Mouse (Mus musculus) hindbrain, embryonic 11.5 days (tissue): ENCODE measurements around the gene Npdc1. TPM values are rescaled to one million over a fixed set of nuclear protein-coding genes. Genes with fewer than 3 reads are reported as not detected.
A peak's percentile ranks its signal among the peaks of the same experiment; 100 is the strongest.

Source experiments
- ATAC-seq: fragments of 200-750 bp; cut with Nextera tagmentation; 2 replicates; pipeline ENCODE4 v1.8.0; 2017; ENCODE audit warnings: mild to moderate bottlenecking, moderate TSS enrichment, moderate library complexity; ENCODE audit not compliant: low FRiP score
- DNase-seq: peaks from one replicate; pipeline ENCODE4 v3.0.0-alpha.2; 2015; ENCODE audit warnings: low spot score
- H3K27ac ChIP-seq: fragments of 300-500 bp; sonication (generic); 2 replicates; pipeline ENCODE4 v1.5.1; 2014; ENCODE audit warnings: mild to moderate bottlenecking, low read depth, low read length
- H3K27me3 ChIP-seq: fragments of 300-500 bp; sonication (generic); 2 replicates; pipeline ENCODE4 v1.6.1; 2014; ENCODE audit warnings: mild to moderate bottlenecking, low read length, moderate library complexity, mixed read lengths; ENCODE audit not compliant: control insufficient read depth, insufficient read depth
- H3K36me3 ChIP-seq: fragments of 300-500 bp; sonication (generic); 2 replicates; pipeline ENCODE4 v1.6.1; 2014; ENCODE audit warnings: mild to moderate bottlenecking, low read length, moderate library complexity, mixed read lengths; ENCODE audit not compliant: control insufficient read depth, insufficient read depth
- H3K4me1 ChIP-seq: fragments of 300-500 bp; sonication (generic); replicated peaks from 2 replicates; pipeline ENCODE4 v1.6.1; 2014; ENCODE audit warnings: low read length, mixed read lengths; ENCODE audit not compliant: control insufficient read depth, insufficient read depth
- H3K4me2 ChIP-seq: fragments of 300-500 bp; sonication (generic); replicated peaks from 2 replicates; pipeline ENCODE4 v1.6.1; 2014; ENCODE audit warnings: mild to moderate bottlenecking, low read depth, low read length
- H3K4me3 ChIP-seq: fragments of 300-500 bp; sonication (generic); 2 replicates; pipeline ENCODE4 v1.5.1; 2014; ENCODE audit warnings: low read depth, low read length
- H3K9ac ChIP-seq: fragments of 300-500 bp; sonication (generic); 2 replicates; pipeline ENCODE4 v1.6.1; 2014; ENCODE audit warnings: low read depth, low read length
- H3K9me3 ChIP-seq: fragments of 300-500 bp; sonication (generic); 2 replicates; pipeline ENCODE4 v1.6.1; 2016; ENCODE audit warnings: low read length; ENCODE audit not compliant: control insufficient read depth
- WGBS: fragments of 180-500 bp; shearing (Covaris S2); extraction: QIAGEN DNeasy Blood & Tissue Kit; methylation state at CpG from one replicate; pipeline ENCODE4 v1.1.7; 2014; 5-methylcytosine and 5-hydroxymethylcytosine counted together
- polyA plus RNA-seq: library from polyadenylated mRNA; unstranded; fragments of >200 nt; fragmentation: Nextera tagmentation; extraction: Ambion mirVana; gene quantifications from 2 replicates; pipeline ENCODE4 v1.2.1, GENCODE M21; 2014

The Npdc1 gene
- polyA plus RNA-seq, 1 experiment from 2014 or later = 151 TPM

DNA sequence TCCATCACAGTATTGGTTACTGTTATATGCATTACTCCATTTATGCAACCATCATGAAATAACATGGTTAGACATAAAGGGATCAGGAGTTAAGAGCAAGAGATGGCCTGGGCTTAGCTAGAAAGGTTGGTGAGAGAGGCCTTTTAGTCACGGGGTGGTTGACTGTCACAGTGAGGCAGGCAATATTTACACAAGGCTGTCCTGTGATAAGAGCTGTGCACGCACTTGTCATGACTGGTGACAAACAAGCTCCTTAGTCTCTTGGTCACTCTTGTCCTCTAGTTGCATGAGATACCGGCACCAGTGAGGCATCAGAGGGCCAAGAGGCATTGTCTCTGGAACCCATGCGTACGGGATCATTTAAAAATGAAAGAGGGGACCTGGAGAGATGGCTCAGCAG is 14.7 kb upstream of the Npdc1 start:
- Histone ChIP-seq H3K27ac (no peak overlapping the region), H3K4me3 (no peak overlapping the region), H3K27me3 (no peaks in the 10 kb centered on the region), H3K4me1 (no peaks in the 10 kb centered on the region), H3K4me2 (no peak overlapping the region), H3K9me3 (no peaks in the 10 kb centered on the region), H3K36me3 (no peaks in the 10 kb centered on the region), H3K9ac (no peak overlapping the region)
- whole genome bisulfite sequencing = 79% methylated on average over 5 of the region's 5 CpGs
- DNase-seq = no peak
- ATAC-seq = no peak

DNA sequence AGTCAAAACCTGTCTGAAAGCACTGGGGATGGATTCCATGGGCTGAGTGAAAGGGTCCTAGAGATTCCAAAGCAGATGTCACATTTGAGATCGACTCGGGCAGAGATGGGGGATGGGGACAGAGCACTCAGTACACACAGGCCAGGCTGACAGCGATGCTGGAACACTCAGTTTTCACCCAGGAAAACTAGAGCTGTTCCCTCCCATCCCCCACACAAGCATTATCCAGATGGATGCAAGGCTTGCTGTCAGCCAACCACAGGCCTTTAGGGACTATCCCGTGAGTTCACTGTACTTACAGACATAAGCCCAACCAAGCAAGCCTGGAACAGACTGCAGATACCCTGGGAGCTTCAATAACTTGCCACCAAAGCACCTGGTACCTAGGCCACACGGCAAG is 7.9 kb upstream of the Npdc1 start:
- peaks cover 5% of the 10 kb centered on the region; the same call in 1 of the 2 replicates for H3K4me1 ChIP-seq
- H3K27me3 ChIP-seq = peaks cover 19% of the 10 kb centered on the region
- no peak for ATAC-seq
- H3K27ac ChIP-seq = no peak overlapping the region
- no peak overlapping the region for H3K4me2 ChIP-seq
- no peak overlapping the region for H3K9ac ChIP-seq
- no peak overlapping the region for H3K4me3 ChIP-seq
- H3K9me3 ChIP-seq = no peaks in the 10 kb centered on the region
- WGBS = 68% methylated on average over 5 of the region's 5 CpGs
- DNase-seq = no peak
- H3K36me3 ChIP-seq = no peaks in the 10 kb centered on the region

DNA sequence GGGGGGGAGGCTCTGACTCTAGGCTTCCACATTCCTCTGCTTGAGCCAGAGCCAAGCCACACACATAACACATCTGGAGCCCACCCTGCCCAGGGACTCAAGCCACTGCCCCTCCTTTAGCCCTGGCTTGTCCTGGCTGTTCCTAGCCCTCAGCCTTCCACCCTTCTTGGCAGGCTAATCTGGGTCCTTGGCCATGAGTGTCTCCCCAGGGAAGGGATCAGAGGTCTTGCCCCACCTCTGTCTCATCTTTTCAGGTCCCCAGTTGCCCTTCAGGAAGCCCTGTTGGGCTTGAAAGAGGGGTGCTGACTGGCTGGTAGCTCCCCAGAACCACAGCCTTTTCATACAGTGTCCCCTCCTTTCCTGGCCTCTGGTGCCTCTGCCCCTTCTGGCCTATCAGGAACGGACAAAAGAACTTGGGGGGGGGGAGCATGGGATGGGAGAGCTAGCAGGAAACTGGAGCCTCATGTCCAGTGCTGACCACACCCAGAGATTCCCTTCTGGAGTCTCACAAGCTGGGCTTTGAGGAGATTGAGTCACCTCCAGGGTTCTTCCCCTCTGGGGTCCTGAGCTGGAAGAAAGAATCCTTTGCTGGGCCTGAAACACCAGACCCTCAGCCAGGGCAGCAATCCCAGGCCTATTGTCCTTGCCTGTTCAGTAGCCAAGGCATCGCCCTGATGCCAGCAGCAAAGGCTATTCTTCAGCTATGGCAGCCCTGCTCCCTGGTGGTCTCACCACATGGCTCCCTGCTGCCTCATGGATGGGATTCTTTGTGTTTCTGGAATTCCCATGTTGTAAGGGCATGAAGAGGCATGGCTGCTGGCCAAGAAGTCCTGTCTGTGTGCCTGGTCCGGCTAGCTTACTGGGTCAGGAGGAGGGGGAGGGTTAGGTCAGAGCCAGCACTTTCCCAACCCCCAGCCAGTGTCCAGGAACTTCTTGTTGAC is 4.6 kb upstream of the Npdc1 start:
- no peak overlapping the region for H3K4me2 ChIP-seq
- DNase-seq (no peak), ATAC-seq (no peak)
- no peak overlapping the region for H3K27ac ChIP-seq
- WGBS = 32% methylated on average over 3 of the region's 3 CpGs
- H3K36me3 ChIP-seq = no peaks in the 10 kb centered on the region
- peaks cover 45% of the 10 kb centered on the region for H3K27me3 ChIP-seq
- no peak overlapping the region for H3K4me3 ChIP-seq
- H3K9ac ChIP-seq = no peak overlapping the region
- peaks cover 5% of the 10 kb centered on the region; the same call in 1 of the 2 replicates for H3K4me1 ChIP-seq
- H3K9me3 ChIP-seq = no peaks in the 10 kb centered on the region

DNA sequence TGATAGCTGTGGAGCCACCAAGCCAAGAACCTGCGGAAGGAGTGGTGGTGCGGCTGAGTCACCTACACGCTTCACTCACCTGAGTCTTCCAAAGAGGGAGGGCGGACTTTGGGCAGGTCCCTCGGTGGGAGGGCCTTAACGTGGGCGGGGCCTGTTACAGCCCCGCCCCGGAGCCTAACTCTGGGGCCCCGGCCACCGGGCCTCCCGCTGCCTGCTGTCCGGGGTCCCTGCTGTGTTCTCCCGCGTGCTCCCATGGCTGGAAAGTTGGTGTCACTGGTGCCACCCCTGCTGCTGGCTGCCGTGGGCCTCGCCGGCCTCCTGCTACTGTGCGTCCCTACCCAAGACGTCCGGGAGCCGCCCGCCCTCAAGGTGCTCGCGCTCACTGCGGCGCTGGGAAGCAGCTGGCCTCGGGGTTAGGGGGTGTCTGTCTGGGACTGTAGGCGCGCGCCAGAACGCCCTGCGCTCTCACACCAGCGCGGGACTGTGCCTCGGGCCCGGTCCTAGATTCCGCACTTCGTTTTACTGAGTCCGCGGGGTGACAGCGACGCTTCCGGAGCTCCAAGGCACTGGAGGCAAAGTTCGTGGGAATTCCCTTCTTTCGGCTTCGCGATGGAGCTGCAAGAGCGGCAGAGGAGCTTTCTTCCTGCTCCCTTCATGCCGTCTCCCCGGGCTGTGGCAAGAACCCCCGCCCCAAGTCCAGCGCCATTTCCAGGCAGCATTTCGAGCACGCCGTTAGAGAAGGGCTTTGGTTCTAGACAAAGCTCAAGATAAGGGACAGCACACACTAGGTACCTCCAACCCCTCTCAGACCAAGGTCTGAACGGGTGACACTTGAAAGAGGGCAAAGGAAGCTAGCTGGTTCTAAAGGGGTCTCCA is 3.2 kb upstream of the Npdc1 start, which contains the start of gene Entpd2:
Entpd2 (plus strand) TSS at position 154 of the 876 bp plus-strand sequence.
- WGBS = 2% methylated on average over 54 of the region's 57 CpGs
- Histone ChIP-seq H3K36me3 (no peaks in the 10 kb centered on the region), H3K9me3 (no peaks in the 10 kb centered on the region), H3K9ac (peak within 1 kb of the TSS; percentile 44; the same call in 1 of the 2 replicates), H3K27me3 (peaks cover 57% of the 10 kb centered on the region), H3K27ac (no peak within 1 kb of the TSS), H3K4me1 (peaks cover 5% of the 10 kb centered on the region; the same call in 1 of the 2 replicates), H3K4me2 (peak within 1 kb of the TSS; percentile 71), H3K4me3 (peak within 1 kb of the TSS; percentile 34)
- ATAC-seq (no peak), DNase-seq (peak; percentile 48)

DNA sequence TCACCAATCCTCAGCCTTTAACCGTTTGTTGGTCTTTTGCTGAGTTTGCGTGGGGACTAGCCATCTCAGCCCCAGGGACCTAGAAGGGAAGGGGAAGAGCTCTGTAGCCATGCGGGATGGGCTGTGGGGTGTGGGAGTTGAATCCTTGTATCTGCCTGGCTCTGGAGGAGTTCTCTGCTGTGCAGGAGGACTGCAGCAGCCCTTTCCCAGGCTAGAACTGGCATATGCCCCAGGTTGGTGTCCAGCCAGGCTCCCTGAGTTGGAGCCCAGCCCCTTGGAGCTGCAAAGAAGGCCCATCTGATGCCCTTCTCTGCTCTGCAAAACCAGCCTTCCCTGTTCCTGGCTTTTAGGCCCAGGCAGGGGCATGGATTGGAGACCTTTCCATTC is 2.6 kb upstream of the Npdc1 start:
- Histone ChIP-seq H3K9ac (no peak overlapping the region), H3K9me3 (no peaks in the 10 kb centered on the region), H3K36me3 (no peaks in the 10 kb centered on the region), H3K4me3 (no peak overlapping the region), H3K4me2 (no peak overlapping the region), H3K27ac (no peak overlapping the region), H3K27me3 (peaks cover 61% of the 10 kb centered on the region), H3K4me1 (peaks cover 5% of the 10 kb centered on the region; the same call in 1 of the 2 replicates)
- WGBS = 27% methylated on average over 3 of the region's 3 CpGs
- DNase-seq (no peak), ATAC-seq (no peak)

DNA sequence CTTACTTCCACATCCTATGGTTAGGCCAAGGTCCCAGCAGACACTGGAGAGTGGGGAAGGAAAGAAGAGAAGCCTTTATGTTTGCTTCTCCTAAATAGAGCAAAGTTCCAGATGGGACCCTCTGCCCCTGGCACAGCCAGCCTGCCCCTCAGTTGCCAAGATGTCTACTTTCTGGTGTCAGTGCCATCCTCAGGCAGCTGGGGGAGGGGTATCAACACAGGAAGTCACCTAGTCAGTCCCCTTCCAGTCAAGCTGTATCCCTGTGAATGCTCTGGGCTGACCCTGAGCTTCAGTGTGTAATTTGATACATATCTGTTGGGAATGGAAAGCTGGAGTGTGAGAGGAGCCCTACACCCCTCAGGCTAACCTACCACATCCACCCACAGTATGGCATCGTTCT is 2.1 kb upstream of the Npdc1 start:
- no peaks in the 10 kb centered on the region for H3K9me3 ChIP-seq
- peaks cover 5% of the 10 kb centered on the region; the same call in 1 of the 2 replicates for H3K4me1 ChIP-seq
- no peak overlapping the region for H3K9ac ChIP-seq
- H3K4me3 ChIP-seq = no peak overlapping the region
- H3K4me2 ChIP-seq = no peak overlapping the region
- ATAC-seq (no peak), DNase-seq (no peak)
- H3K27ac ChIP-seq = no peak overlapping the region
- 57% methylated on average over 1 of the region's 1 CpGs for WGBS
- H3K27me3 ChIP-seq = peaks cover 61% of the 10 kb centered on the region
- no peaks in the 10 kb centered on the region for H3K36me3 ChIP-seq

DNA sequence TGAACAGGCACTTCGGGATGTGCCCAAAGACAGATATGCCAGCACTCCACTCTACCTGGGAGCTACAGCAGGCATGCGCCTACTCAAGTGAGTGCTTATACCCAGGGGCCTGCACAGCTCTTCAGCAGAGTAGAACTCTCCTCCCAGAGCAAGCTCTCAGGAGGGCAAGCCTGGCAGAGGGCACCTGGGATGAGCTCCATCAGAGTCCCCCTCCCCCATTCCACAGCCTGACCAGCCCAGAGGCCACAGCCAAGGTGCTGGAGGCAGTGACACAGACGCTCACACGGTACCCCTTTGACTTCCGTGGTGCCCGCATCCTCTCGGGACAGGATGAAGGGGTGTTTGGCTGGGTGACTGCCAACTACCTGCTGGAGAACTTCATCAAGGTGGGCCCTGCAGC is 1.1 kb upstream of the Npdc1 start:
- H3K27ac ChIP-seq = no peak overlapping the region
- WGBS = 90% methylated on average over 7 of the region's 7 CpGs
- no peak overlapping the region for H3K4me2 ChIP-seq
- no peak for DNase-seq
- H3K9me3 ChIP-seq = no peaks in the 10 kb centered on the region
- no peaks in the 10 kb centered on the region for H3K36me3 ChIP-seq
- no peak overlapping the region for H3K9ac ChIP-seq
- ATAC-seq = no peak
- peaks cover 61% of the 10 kb centered on the region for H3K27me3 ChIP-seq
- H3K4me1 ChIP-seq = peaks cover 5% of the 10 kb centered on the region; the same call in 1 of the 2 replicates
- no peak overlapping the region for H3K4me3 ChIP-seq

DNA sequence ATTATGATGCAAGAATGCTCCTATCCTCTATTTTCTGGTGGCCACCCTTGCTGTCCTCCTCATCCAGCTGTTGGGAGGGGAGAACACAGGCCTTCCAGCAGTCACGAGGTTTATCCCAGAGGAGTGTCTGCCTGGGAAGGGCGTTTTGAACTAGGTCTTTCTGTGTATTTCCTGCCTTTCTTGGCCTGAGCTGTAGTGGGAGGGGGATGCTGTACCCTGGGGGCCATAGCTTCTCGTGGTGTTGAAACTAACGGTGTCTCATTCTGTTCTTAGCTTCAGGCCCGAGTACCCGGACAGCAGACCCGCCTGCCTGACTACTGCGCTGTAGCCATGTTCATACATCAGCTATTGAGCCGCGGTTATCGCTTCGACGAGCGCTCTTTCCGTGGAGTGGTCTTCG is 1.1 kb downstream of the Npdc1 start:
- peak overlapping the region; percentile 19; the same call in 1 of the 2 replicates for H3K4me2 ChIP-seq
- H3K27me3 ChIP-seq = peaks cover 53% of the 10 kb centered on the region
- WGBS = 20% methylated on average over 16 of the region's 16 CpGs
- peaks cover 5% of the 10 kb centered on the region; the same call in 1 of the 2 replicates for H3K4me1 ChIP-seq
- no peaks in the 10 kb centered on the region for H3K36me3 ChIP-seq
- H3K4me3 ChIP-seq = no peak overlapping the region
- no peak overlapping the region for H3K27ac ChIP-seq
- H3K9ac ChIP-seq = no peak overlapping the region
- no peaks in the 10 kb centered on the region for H3K9me3 ChIP-seq
- DNase-seq (no peak), ATAC-seq (no peak)
